Mouse (Mus musculus): ENCODE measurements around the gene Bmpr1b. TPM values are rescaled to one million over a fixed set of nuclear protein-coding genes. Genes with fewer than 3 reads are reported as not detected.
"Not testable (repeated sequence)": the region's sequence is repeated elsewhere in the genome, so short reads cannot be mapped to it uniquely, and the experiment has no call there.

The Bmpr1b gene
- 6.0 and 6.4 TPM in 2 replicates for polyA plus RNA-seq (2012; rRNA removed)

DNA sequence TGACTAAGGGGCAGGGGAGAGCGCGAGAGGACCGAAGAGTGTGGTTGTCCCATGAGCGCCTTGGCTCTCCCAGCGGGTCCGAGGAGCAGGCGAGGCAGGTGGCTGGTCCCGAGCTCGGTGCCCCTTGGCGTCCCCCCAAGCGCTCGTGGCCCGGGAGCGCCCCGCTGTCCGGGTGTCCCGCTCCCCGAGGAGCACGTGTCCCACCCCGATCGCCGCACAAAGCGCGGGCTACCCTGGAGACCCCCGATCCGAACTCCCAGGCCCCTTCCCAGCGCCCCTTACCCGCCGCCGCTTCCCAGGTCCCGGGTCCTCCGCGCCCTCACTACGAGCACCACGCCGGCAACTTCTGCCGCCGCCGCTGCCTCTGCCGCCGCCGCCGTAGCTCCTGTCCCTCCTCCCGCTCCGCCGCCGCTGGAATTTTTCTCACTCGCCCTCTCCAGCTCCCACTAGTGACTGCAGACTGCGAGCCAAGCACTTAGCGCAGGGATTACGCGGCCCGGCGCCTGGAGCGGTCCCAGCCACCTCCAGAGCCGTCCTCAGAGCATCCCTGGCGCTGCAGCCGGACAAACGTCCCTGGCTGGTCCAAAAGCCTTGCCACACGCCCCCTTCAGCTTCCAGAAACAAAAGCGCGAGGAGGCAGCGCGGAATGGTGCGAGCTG, at the start of gene Bmpr1b:
Gene Bmpr1b, minus strand, starts transcription at position 563 of the 659 bp plus-strand sequence.
- TF ChIP-seq POLR2A (IDR thresholded peaks at IDR 0.05; ENCODE audit: borderline replicate concordance, insufficient read depth, low read length) (no peak), CTCF (IDR thresholded peaks at IDR 0.05; ENCODE audit: borderline replicate concordance, insufficient read depth, low read depth, low read length) (no peak)
- Histone ChIP-seq H3K27ac (ENCODE audit: insufficient read depth, low read length) (no peak within 1 kb of the TSS), H3K4me1 (ENCODE audit: control insufficient read depth, insufficient read depth, low read length) (no peaks in the 10 kb centered on the region), H3K27me3 (ENCODE audit: control insufficient read depth, insufficient read depth, low read length) (no peaks in the 10 kb centered on the region; the same call in 1 of the 2 replicates), H3K4me3 (replicated peaks; ENCODE audit: insufficient read depth, low read depth, low read length) (peak within 1 kb of the TSS; percentile 36)
- DNase-seq, result peak; percentile 30 to 31
- WGBS, result under 1% methylated on average over 63 of the region's 65 CpGs

- Histone ChIP-seq H3K27ac (ENCODE audit: insufficient read depth, low read length) (no peak overlapping the region), H3K27me3 (ENCODE audit: control insufficient read depth, insufficient read depth, low read length) (no peaks in the 10 kb centered on the region; the same call in 1 of the 2 replicates), H3K4me3 (replicated peaks; ENCODE audit: insufficient read depth, low read depth, low read length) (no peak overlapping the region), H3K4me1 (ENCODE audit: control insufficient read depth, insufficient read depth, low read length) (peaks cover 3% of the 10 kb centered on the region)
- DNase-seq, result no peak
- WGBS, result 89% methylated on average over 2 of the region's 2 CpGs
- TF ChIP-seq POLR2A (IDR thresholded peaks at IDR 0.05; ENCODE audit: borderline replicate concordance, insufficient read depth, low read length), result no peak
- TF ChIP-seq CTCF (IDR thresholded peaks at IDR 0.05; ENCODE audit: borderline replicate concordance, insufficient read depth, low read depth, low read length), result no peak
Measured at GRCm38 (mm10) chr3:142212821-142213220, 43.6 kb upstream of the Bmpr1b start.

DNA sequence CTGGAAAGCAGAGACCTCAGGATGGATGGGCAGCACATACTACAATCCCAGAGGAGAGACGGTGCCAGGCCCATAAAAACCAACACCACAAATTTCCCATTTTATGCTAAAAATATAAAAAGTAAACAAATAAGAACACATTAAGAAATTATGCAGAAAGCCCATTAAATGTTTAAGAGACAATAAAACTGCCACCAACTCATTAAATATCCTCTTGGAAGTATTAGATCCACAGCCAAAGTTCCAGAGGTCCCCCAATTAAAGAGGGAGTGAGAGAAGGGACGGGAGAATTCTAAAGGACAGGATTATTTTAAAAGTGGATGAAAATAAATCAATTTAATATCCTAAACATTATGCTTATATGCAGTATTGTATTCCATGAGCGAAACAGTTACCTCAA, 43.0 kb upstream of the Bmpr1b start:
- WGBS, result over 99% methylated on average over 3 of the region's 3 CpGs
- Histone ChIP-seq H3K27ac (ENCODE audit: insufficient read depth, low read length) (no peak overlapping the region), H3K4me3 (replicated peaks; ENCODE audit: insufficient read depth, low read depth, low read length) (no peak overlapping the region)

DNA sequence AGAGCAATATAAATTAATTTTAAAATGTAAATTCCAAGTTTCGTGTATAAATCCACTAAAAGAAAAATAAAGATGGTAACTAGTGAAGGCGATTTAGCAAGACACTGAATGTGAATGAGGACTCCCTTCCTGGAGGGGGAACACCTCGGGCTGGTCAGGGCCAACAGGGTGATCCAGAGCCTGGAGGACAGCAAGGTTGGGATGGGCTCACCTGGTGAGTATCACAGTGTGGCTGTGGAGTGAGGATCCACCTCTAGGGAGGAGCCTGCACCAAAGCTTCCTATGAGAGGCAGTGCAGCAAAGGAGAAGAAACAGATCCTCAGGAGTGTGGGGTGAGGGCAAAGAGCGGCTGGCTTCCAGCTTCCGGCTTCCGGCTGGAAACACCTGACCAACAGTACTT, 40.8 kb upstream of the Bmpr1b start:
- H3K27ac ChIP-seq (ENCODE audit: insufficient read depth, low read length), result no peak overlapping the region
- 92% methylated on average over 6 of the region's 6 CpGs for WGBS
- no peak for DNase-seq
- no peaks in the 10 kb centered on the region; the same call in 1 of the 2 replicates for H3K27me3 ChIP-seq (ENCODE audit: control insufficient read depth, insufficient read depth, low read length)
- H3K4me1 ChIP-seq (ENCODE audit: control insufficient read depth, insufficient read depth, low read length), result peaks cover 3% of the 10 kb centered on the region
- H3K4me3 ChIP-seq (replicated peaks; ENCODE audit: insufficient read depth, low read depth, low read length), result no peak overlapping the region
- TF ChIP-seq POLR2A (IDR thresholded peaks at IDR 0.05; ENCODE audit: borderline replicate concordance, insufficient read depth, low read length), result no peak
- no peak for TF ChIP-seq CTCF (IDR thresholded peaks at IDR 0.05; ENCODE audit: borderline replicate concordance, insufficient read depth, low read depth, low read length)

More for the DNA sequence above, 43.0 kb upstream of the Bmpr1b start:
- Histone ChIP-seq H3K27me3 (ENCODE audit: control insufficient read depth, insufficient read depth, low read length) (no peaks in the 10 kb centered on the region; the same call in 1 of the 2 replicates), H3K4me1 (ENCODE audit: control insufficient read depth, insufficient read depth, low read length) (peaks cover 3% of the 10 kb centered on the region)
- DNase-seq, result no peak
- TF ChIP-seq POLR2A (IDR thresholded peaks at IDR 0.05; ENCODE audit: borderline replicate concordance, insufficient read depth, low read length) (no peak), CTCF (IDR thresholded peaks at IDR 0.05; ENCODE audit: borderline replicate concordance, insufficient read depth, low read depth, low read length) (no peak)

- Histone ChIP-seq H3K27me3 (ENCODE audit: control insufficient read depth, insufficient read depth, low read length) (no peaks in the 10 kb centered on the region; the same call in 1 of the 2 replicates), H3K4me1 (ENCODE audit: control insufficient read depth, insufficient read depth, low read length) (peaks cover 3% of the 10 kb centered on the region), H3K27ac (ENCODE audit: insufficient read depth, low read length) (no peak overlapping the region), H3K4me3 (replicated peaks; ENCODE audit: insufficient read depth, low read depth, low read length) (no peak overlapping the region)
- WGBS, result 20% methylated on average over 11 of the region's 11 CpGs
- TF ChIP-seq POLR2A (IDR thresholded peaks at IDR 0.05; ENCODE audit: borderline replicate concordance, insufficient read depth, low read length) (no peak), CTCF (IDR thresholded peaks at IDR 0.05; ENCODE audit: borderline replicate concordance, insufficient read depth, low read depth, low read length) (no peak)
- DNase-seq, result peak in 1 of 2 experiments; percentile 18
Measured at GRCm38 (mm10) chr3:142209057-142209456, 39.8 kb upstream of the Bmpr1b start.

DNA sequence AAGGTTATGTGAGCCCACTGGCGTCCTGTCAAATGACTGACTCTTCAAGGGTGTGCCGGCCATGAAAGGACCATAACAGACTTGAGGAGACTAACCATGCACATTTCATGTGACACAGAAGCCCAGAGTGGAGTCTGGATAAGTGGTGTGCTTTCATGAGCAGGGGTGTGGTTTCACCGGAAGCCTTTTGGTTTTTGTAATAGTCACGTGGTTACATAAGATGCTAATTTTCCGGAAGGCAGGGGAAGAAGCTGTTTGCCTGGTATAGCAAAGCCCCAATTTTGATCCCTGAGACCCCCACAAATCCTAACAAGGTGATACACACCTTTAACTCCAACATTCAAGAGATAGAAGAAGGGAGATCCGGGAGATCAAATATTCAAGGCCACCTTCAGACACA, 38.3 kb upstream of the Bmpr1b start:
- Histone ChIP-seq H3K4me3 (replicated peaks; ENCODE audit: insufficient read depth, low read depth, low read length) (no peak overlapping the region), H3K27me3 (ENCODE audit: control insufficient read depth, insufficient read depth, low read length) (no peaks in the 10 kb centered on the region; the same call in 1 of the 2 replicates), H3K27ac (ENCODE audit: insufficient read depth, low read length) (no peak overlapping the region), H3K4me1 (ENCODE audit: control insufficient read depth, insufficient read depth, low read length) (peaks cover 3% of the 10 kb centered on the region)
- no peak for TF ChIP-seq CTCF (IDR thresholded peaks at IDR 0.05; ENCODE audit: borderline replicate concordance, insufficient read depth, low read depth, low read length)
- no peak for TF ChIP-seq POLR2A (IDR thresholded peaks at IDR 0.05; ENCODE audit: borderline replicate concordance, insufficient read depth, low read length)
- WGBS, result 96% methylated on average over 6 of the region's 6 CpGs
- no peak for DNase-seq

DNA sequence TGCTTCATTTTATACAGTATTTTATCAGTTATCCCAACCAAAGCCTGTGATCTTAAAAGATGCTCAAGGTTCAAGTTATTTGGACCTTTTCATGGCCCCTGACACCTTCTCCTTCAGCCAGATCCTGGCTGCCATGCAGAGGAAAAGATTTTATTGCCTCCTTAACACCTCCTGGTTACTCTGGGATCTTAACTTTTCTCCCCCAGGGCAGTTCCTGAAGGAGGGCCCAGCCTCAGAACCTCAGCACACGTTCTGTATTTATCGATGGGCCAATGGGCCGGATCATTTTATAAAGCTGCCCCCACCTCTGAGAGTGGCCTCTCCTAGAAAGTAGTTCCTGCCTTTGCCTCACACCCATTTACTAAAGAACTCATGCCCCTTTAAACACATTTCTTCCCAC, 37.1 kb upstream of the Bmpr1b start:
- 98% methylated on average over 3 of the region's 3 CpGs for WGBS
- TF ChIP-seq POLR2A (IDR thresholded peaks at IDR 0.05; ENCODE audit: borderline replicate concordance, insufficient read depth, low read length) (no peak), CTCF (IDR thresholded peaks at IDR 0.05; ENCODE audit: borderline replicate concordance, insufficient read depth, low read depth, low read length) (no peak)
- H3K27me3 ChIP-seq (ENCODE audit: control insufficient read depth, insufficient read depth, low read length), result no peaks in the 10 kb centered on the region; the same call in 1 of the 2 replicates
- H3K4me1 ChIP-seq (ENCODE audit: control insufficient read depth, insufficient read depth, low read length), result peaks cover 3% of the 10 kb centered on the region
- no peak overlapping the region for H3K27ac ChIP-seq (ENCODE audit: insufficient read depth, low read length)
- DNase-seq, result no peak
- H3K4me3 ChIP-seq (replicated peaks; ENCODE audit: insufficient read depth, low read depth, low read length), result no peak overlapping the region

GRCm38 (mm10) chr3:142196142-142196541, 26.9 kb upstream of the Bmpr1b start:
- Histone ChIP-seq H3K4me1 (ENCODE audit: control insufficient read depth, insufficient read depth, low read length) (no peaks in the 10 kb centered on the region), H3K4me3 (replicated peaks; ENCODE audit: insufficient read depth, low read depth, low read length) (no peak overlapping the region), H3K27ac (ENCODE audit: insufficient read depth, low read length) (no peak overlapping the region), H3K27me3 (ENCODE audit: control insufficient read depth, insufficient read depth, low read length) (no peaks in the 10 kb centered on the region; the same call in 1 of the 2 replicates)
- TF ChIP-seq CTCF (IDR thresholded peaks at IDR 0.05; ENCODE audit: borderline replicate concordance, insufficient read depth, low read depth, low read length) (no peak), POLR2A (IDR thresholded peaks at IDR 0.05; ENCODE audit: borderline replicate concordance, insufficient read depth, low read length) (no peak)
- no peak for DNase-seq
- WGBS, result 84% methylated on average over 8 of the region's 8 CpGs

DNA sequence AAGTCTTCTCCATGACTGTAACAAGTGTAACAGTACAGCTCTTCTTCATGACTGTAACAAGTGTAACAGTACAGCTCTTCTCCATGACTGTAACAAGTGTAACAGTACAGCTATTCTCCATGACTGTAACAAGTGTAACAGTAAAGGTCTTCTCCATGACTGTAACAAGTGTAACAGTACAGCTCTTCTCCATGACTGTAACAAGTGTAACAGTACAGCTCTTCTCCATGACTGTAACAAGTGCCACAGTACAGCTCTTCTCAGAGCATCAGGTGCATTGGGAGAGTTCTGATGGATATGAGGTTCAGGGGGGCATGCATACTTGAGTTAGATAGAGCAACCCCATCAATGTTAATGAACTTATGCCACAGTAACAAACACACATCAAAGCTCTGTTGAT, 22.4 kb upstream of the Bmpr1b start:
- not testable (repeated sequence) for H3K4me1 ChIP-seq (ENCODE audit: control insufficient read depth, insufficient read depth, low read length); DNase-seq; H3K4me3 ChIP-seq (replicated peaks; ENCODE audit: insufficient read depth, low read depth, low read length); H3K27ac ChIP-seq (ENCODE audit: insufficient read depth, low read length); H3K27me3 ChIP-seq (ENCODE audit: control insufficient read depth, insufficient read depth, low read length)

Measured in cerebellum, adult 2 months (tissue).